Mouse (Mus musculus) forebrain, embryonic 11.5 days (tissue): ENCODE measurements around the gene Arhgap42. TPM values are rescaled to one million over a fixed set of nuclear protein-coding genes. Genes with fewer than 3 reads are reported as not detected.

ENCODE experiments used
- ATAC-seq: fragments of 200-750 bp; cut with Nextera tagmentation; replicated peaks from 2 replicates; pipeline ENCODE4 v1.8.0; 2017; ENCODE audit warnings: moderate TSS enrichment; ENCODE audit not compliant: low FRiP score
- DNase-seq: peaks from one replicate; pipeline ENCODE4 v3.0.0-alpha.2; 2017; ENCODE audit warnings: low spot score
- H3K27ac ChIP-seq: fragments of 300-500 bp; sonication (generic); 2 replicates; pipeline ENCODE4 v1.5.1; 2014; ENCODE audit warnings: low read depth, low read length
- H3K27me3 ChIP-seq: fragments of 300-500 bp; sonication (generic); 2 replicates; pipeline ENCODE4 v1.6.1; 2014; ENCODE audit warnings: mild to moderate bottlenecking, low read length, mixed read lengths; ENCODE audit not compliant: control insufficient read depth, insufficient read depth
- H3K36me3 ChIP-seq: fragments of 300-500 bp; sonication (generic); 2 replicates; pipeline ENCODE4 v1.6.1; 2014; ENCODE audit warnings: mild to moderate bottlenecking, low read length, moderate library complexity, mixed read lengths; ENCODE audit not compliant: control insufficient read depth, insufficient read depth
- H3K4me1 ChIP-seq: fragments of 300-500 bp; sonication (generic); replicated peaks from 2 replicates; pipeline ENCODE4 v1.6.1; 2014; ENCODE audit warnings: low read length, mixed read lengths; ENCODE audit not compliant: control insufficient read depth, insufficient read depth
- H3K4me2 ChIP-seq: fragments of 300-500 bp; sonication (generic); 2 replicates; pipeline ENCODE4 v1.6.1; 2014; ENCODE audit warnings: low read depth, mild to moderate bottlenecking, low read length, moderate library complexity, mixed read lengths; ENCODE audit not compliant: severe bottlenecking
- H3K4me3 ChIP-seq: fragments of 300-500 bp; sonication (generic); 2 replicates; pipeline ENCODE4 v1.5.1; 2014; ENCODE audit warnings: low read depth, low read length
- H3K9ac ChIP-seq: fragments of 300-500 bp; sonication (generic); 2 replicates; pipeline ENCODE4 v1.6.1; 2014; ENCODE audit warnings: low read length
- H3K9me3 ChIP-seq: fragments of 300-500 bp; sonication (generic); 2 replicates; pipeline ENCODE4 v1.6.1; 2016; ENCODE audit warnings: low read length, mixed read lengths; ENCODE audit not compliant: control insufficient read depth
- WGBS: fragments of 180-500 bp; shearing (Covaris S2); extraction: QIAGEN DNeasy Blood & Tissue Kit; methylation state at CpG from one replicate; pipeline ENCODE4 v1.1.7; 2014; 5-methylcytosine and 5-hydroxymethylcytosine counted together
- polyA plus RNA-seq: library from polyadenylated mRNA; unstranded; fragments of >200 nt; fragmentation: Nextera tagmentation; extraction: Ambion mirVana; gene quantifications from 2 replicates; pipeline ENCODE4 v1.2.1, GENCODE M21; 2014

The Arhgap42 gene
- polyA plus RNA-seq, 1 experiment from 2014 or later: 20.6 TPM

GRCm38 (mm10) chr9:9199170-9199841 is 39.6 kb downstream of the Arhgap42 start:
- Histone ChIP-seq H3K9me3 (peaks cover 2% of the 10 kb centered on the region; the same call in 1 of the 2 replicates), H3K27ac (no peak overlapping the region), H3K4me2 (no peak overlapping the region), H3K4me3 (no peak overlapping the region), H3K27me3 (no peaks in the 10 kb centered on the region), H3K4me1 (peaks cover 3% of the 10 kb centered on the region; the same call in 1 of the 2 replicates), H3K9ac (no peak overlapping the region), H3K36me3 (no peaks in the 10 kb centered on the region)
- WGBS: 59% methylated on average over 8 of the region's 8 CpGs
- no peak for ATAC-seq
- DNase-seq: no peak

GRCm38 (mm10) chr9:9198645-9199044 is 40.3 kb downstream of the Arhgap42 start:
- Histone ChIP-seq H3K4me2 (no peak overlapping the region), H3K4me3 (no peak overlapping the region), H3K36me3 (no peaks in the 10 kb centered on the region), H3K4me1 (peaks cover 3% of the 10 kb centered on the region; the same call in 1 of the 2 replicates), H3K27ac (no peak overlapping the region), H3K9ac (no peak overlapping the region), H3K27me3 (no peaks in the 10 kb centered on the region), H3K9me3 (peaks cover 2% of the 10 kb centered on the region; the same call in 1 of the 2 replicates)
- DNase-seq (no peak), ATAC-seq (no peak)
- 34% methylated on average over 3 of the region's 3 CpGs for WGBS

DNA sequence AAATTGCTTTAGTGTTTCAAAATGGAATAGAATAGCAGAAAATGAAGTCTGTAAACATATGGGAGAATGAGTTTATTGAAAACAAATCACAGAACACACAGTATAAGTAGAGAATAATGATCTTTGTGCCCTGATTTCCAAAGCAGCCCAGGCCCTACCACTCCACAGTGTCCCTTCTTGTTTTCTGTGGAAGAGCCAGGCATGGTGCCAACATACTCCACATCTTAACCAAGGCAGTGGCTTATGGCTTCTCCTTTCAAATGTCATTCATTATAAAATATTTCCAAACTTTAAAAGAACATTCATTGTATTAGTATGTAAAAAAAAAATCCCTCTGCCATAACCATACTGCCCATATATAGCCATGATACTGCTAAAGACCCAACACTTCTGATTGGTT is 42.9 kb downstream of the Arhgap42 start:
- no peak for ATAC-seq
- H3K4me2 ChIP-seq: no peak overlapping the region
- no peaks in the 10 kb centered on the region for H3K27me3 ChIP-seq
- no peak overlapping the region for H3K9ac ChIP-seq
- no peak overlapping the region for H3K27ac ChIP-seq
- H3K4me3 ChIP-seq: no peak overlapping the region
- peaks cover 3% of the 10 kb centered on the region; the same call in 1 of the 2 replicates for H3K4me1 ChIP-seq
- H3K36me3 ChIP-seq: no peaks in the 10 kb centered on the region
- no peak for DNase-seq
- peaks cover 2% of the 10 kb centered on the region; the same call in 1 of the 2 replicates for H3K9me3 ChIP-seq

GRCm38 (mm10) chr9:9194496-9194895 is 44.4 kb downstream of the Arhgap42 start:
- 18% methylated on average over 1 of the region's 1 CpGs for WGBS
- Histone ChIP-seq H3K36me3 (no peaks in the 10 kb centered on the region), H3K4me3 (no peak overlapping the region), H3K4me2 (no peak overlapping the region), H3K9ac (no peak overlapping the region), H3K27ac (no peak overlapping the region), H3K9me3 (peaks cover 2% of the 10 kb centered on the region; the same call in 1 of the 2 replicates), H3K27me3 (no peaks in the 10 kb centered on the region), H3K4me1 (peaks cover 3% of the 10 kb centered on the region; the same call in 1 of the 2 replicates)
- ATAC-seq (no peak), DNase-seq (no peak)

DNA sequence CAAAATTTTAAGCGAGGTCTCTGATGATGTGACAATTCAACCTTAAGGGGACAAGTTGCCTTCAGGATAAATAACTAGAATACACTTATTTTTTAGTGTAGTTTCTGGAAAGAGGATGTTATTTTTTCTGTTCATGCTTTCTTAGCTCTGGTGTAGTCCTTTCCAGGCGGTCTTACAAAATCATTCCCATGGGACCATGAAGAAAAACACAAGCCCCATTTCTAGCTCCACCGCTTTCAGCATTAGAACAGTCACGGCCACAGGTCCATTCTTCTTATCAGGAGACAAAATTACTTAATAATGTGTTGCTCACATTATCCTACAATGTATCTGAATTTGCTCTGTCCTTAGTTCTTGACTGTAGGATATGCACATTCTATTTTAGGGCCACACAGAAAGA is 46.2 kb downstream of the Arhgap42 start:
- peaks cover 2% of the 10 kb centered on the region; the same call in 1 of the 2 replicates for H3K9me3 ChIP-seq
- H3K4me1 ChIP-seq: 0 out of 2 replicates have a peak, but pooled peaks cover 3% of the 10 kb centered on the region
- 93% methylated on average over 4 of the region's 4 CpGs for WGBS
- no peak overlapping the region for H3K4me2 ChIP-seq
- no peak overlapping the region for H3K4me3 ChIP-seq
- no peak overlapping the region for H3K27ac ChIP-seq
- ATAC-seq (no peak), DNase-seq (no peak)
- no peaks in the 10 kb centered on the region for H3K27me3 ChIP-seq
- no peaks in the 10 kb centered on the region for H3K36me3 ChIP-seq
- no peak overlapping the region for H3K9ac ChIP-seq

GRCm38 (mm10) chr9:9190835-9191234 is 48.1 kb downstream of the Arhgap42 start:
- Histone ChIP-seq H3K27ac (no peak overlapping the region), H3K27me3 (no peaks in the 10 kb centered on the region), H3K36me3 (no peaks in the 10 kb centered on the region), H3K4me2 (no peak overlapping the region), H3K9me3 (no peaks in the 10 kb centered on the region), H3K4me1 (0 out of 2 replicates have a peak, but pooled peaks cover 3% of the 10 kb centered on the region), H3K4me3 (no peak overlapping the region), H3K9ac (no peak overlapping the region)
- DNase-seq: no peak
- WGBS: 94% methylated on average over 1 of the region's 1 CpGs
- ATAC-seq: no peak

DNA sequence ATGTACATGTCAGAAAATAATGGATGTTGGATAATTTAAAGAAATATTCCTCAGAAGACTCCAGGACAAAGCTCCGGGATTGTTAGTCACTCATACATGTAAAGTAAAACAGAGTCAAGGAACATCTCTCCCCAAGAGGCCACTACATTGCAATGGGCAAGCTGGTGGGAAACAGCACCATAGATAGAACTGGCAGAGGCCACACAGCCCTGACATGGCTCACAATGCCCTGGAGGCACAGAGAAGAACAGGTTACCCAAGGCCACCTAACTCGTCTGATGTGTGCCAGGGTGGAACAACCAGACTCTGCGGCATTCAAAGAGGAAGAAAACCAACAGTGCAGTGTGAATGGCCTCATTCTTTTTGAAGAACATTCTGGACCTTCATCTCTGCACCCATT is 50.7 kb downstream of the Arhgap42 start:
- no peak for ATAC-seq
- H3K4me1 ChIP-seq: no peaks in the 10 kb centered on the region
- WGBS: 97% methylated on average over 3 of the region's 3 CpGs
- no peak overlapping the region for H3K9ac ChIP-seq
- no peak overlapping the region for H3K4me3 ChIP-seq
- H3K36me3 ChIP-seq: no peaks in the 10 kb centered on the region
- no peak for DNase-seq
- H3K27me3 ChIP-seq: no peaks in the 10 kb centered on the region
- no peaks in the 10 kb centered on the region for H3K9me3 ChIP-seq
- H3K27ac ChIP-seq: no peak overlapping the region
- H3K4me2 ChIP-seq: no peak overlapping the region

GRCm38 (mm10) chr9:9177745-9178144 is 61.2 kb downstream of the Arhgap42 start:
- no peak for ATAC-seq
- Histone ChIP-seq H3K4me3 (no peak overlapping the region), H3K27ac (no peak overlapping the region), H3K4me1 (no peaks in the 10 kb centered on the region), H3K36me3 (no peaks in the 10 kb centered on the region), H3K9ac (no peak overlapping the region), H3K9me3 (no peaks in the 10 kb centered on the region), H3K27me3 (no peaks in the 10 kb centered on the region), H3K4me2 (no peak overlapping the region)
- no peak for DNase-seq
- WGBS: 94% methylated on average over 4 of the region's 4 CpGs

DNA sequence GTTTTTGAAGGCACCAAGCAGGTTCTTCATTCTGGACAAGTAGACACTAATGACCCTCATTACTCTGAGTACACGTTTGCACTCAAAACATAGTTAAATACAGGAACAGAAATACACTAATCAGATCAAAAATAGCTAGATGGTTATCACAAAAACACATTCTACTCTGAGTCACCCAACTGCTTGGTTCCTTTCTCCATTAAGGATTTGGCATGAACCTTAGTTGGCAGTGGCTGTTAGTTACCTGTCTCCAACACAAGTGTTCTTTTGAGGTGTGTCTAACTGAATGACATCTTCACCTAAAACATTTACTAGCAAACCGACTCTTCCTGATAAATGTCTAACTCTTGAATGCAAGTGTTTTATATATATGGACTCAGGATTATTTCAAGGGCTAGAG is 64.0 kb downstream of the Arhgap42 start:
- Histone ChIP-seq H3K27ac (no peak overlapping the region), H3K4me1 (no peaks in the 10 kb centered on the region), H3K27me3 (no peaks in the 10 kb centered on the region), H3K9me3 (no peaks in the 10 kb centered on the region), H3K9ac (no peak overlapping the region), H3K4me3 (no peak overlapping the region), H3K4me2 (no peak overlapping the region), H3K36me3 (no peaks in the 10 kb centered on the region)
- WGBS: 93% methylated on average over 2 of the region's 2 CpGs
- ATAC-seq (no peak), DNase-seq (no peak)
